Mouse (Mus musculus): Measurements from ENCODE around the gene Gucy2g. TPM values are rescaled to one million over a fixed set of nuclear protein-coding genes. Genes with fewer than 3 reads are reported as not detected.

The Gucy2g gene
- polyA plus RNA-seq, 1 experiment from 2014 or later: not detected

- ATAC-seq (ENCODE audit: low FRiP score): no peak
- no peaks in the 10 kb centered on the region for H3K27me3 ChIP-seq (ENCODE audit: control insufficient read depth, insufficient read depth, low read length)
- no peaks in the 10 kb centered on the region for H3K36me3 ChIP-seq (ENCODE audit: control insufficient read depth, insufficient read depth, low read length)
- H3K27ac ChIP-seq (ENCODE audit: low read depth, low read length): no peak overlapping the region
- 85% methylated on average over 3 of the region's 3 CpGs for WGBS
- no peak overlapping the region for H3K9ac ChIP-seq (ENCODE audit: low read length)
- H3K4me3 ChIP-seq (ENCODE audit: low read depth, low read length): no peak overlapping the region
- no peaks in the 10 kb centered on the region for H3K9me3 ChIP-seq (ENCODE audit: control insufficient read depth, low read length)
- peaks cover 2% of the 10 kb centered on the region; the same call in 1 of the 2 replicates for H3K4me1 ChIP-seq (ENCODE audit: control insufficient read depth, insufficient read depth, low read length)
- H3K4me2 ChIP-seq: no peak overlapping the region
- DNase-seq (ENCODE audit: low spot score, missing footprints): no peak
Observed at GRCm38 (mm10) chr19:55266786-55267185, 25.8 kb upstream of the Gucy2g start.

GRCm38 (mm10) chr19:55265269-55265668, 24.2 kb upstream of the Gucy2g start:
- 81% methylated on average over 3 of the region's 3 CpGs for WGBS
- Histone ChIP-seq H3K4me3 (ENCODE audit: low read depth, low read length) (no peak overlapping the region), H3K4me2 (no peak overlapping the region), H3K9me3 (ENCODE audit: control insufficient read depth, low read length) (no peaks in the 10 kb centered on the region), H3K4me1 (ENCODE audit: control insufficient read depth, insufficient read depth, low read length) (no peaks in the 10 kb centered on the region), H3K9ac (ENCODE audit: low read length) (no peak overlapping the region), H3K27ac (ENCODE audit: low read depth, low read length) (no peak overlapping the region), H3K36me3 (ENCODE audit: control insufficient read depth, insufficient read depth, low read length) (no peaks in the 10 kb centered on the region), H3K27me3 (ENCODE audit: control insufficient read depth, insufficient read depth, low read length) (no peaks in the 10 kb centered on the region)
- ATAC-seq (ENCODE audit: low FRiP score) (no peak), DNase-seq (ENCODE audit: low spot score, missing footprints) (no peak)

DNA sequence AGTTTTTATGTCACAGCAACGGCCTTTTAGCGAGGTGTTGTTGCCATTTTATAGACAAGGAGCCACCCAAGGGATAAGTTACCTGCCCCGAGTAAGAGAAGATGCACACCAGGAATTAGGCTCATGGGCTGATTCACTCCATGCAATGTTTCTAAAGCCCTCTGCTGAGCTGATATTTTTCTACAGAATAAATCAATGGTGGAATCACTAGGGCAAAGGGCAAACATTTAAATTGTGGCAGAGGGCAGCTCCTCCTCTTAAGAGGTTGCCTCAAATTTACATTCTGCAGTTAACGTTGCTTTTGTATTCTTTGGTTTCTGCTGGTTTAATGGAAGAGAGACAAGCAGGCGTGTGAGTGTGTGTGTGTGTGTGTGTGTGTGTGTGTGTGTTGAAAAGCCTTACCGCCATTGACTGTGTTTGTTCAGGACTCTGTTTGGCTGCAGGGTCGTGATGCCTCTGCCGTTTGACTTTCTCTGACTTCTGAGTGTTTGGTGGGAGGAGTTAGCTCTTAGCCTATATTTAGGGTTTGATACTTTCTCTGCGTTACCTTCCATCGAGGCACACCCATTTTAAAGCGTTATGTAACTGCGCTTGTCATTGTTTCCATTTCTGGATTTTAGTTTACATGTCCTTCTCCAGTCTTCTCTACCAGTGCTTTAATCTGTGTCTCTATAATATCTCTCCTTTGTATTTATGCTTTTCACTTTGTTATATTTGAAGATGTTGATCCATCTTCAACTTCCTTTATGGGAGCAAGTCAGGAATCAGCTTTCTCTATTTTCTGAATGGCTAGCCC, 19.6 kb upstream of the Gucy2g start:
- no peaks in the 10 kb centered on the region for H3K9me3 ChIP-seq (ENCODE audit: control insufficient read depth, low read length)
- no peak overlapping the region for H3K9ac ChIP-seq (ENCODE audit: low read length)
- H3K27me3 ChIP-seq (ENCODE audit: control insufficient read depth, insufficient read depth, low read length): no peaks in the 10 kb centered on the region
- no peak for ATAC-seq (ENCODE audit: low FRiP score)
- H3K36me3 ChIP-seq (ENCODE audit: control insufficient read depth, insufficient read depth, low read length): no peaks in the 10 kb centered on the region
- no peak overlapping the region for H3K4me3 ChIP-seq (ENCODE audit: low read depth, low read length)
- no peak overlapping the region for H3K27ac ChIP-seq (ENCODE audit: low read depth, low read length)
- WGBS: 78% methylated on average over 12 of the region's 12 CpGs
- no peak for DNase-seq (ENCODE audit: low spot score, missing footprints)
- H3K4me2 ChIP-seq: no peak overlapping the region
- no peaks in the 10 kb centered on the region for H3K4me1 ChIP-seq (ENCODE audit: control insufficient read depth, insufficient read depth, low read length)

DNA sequence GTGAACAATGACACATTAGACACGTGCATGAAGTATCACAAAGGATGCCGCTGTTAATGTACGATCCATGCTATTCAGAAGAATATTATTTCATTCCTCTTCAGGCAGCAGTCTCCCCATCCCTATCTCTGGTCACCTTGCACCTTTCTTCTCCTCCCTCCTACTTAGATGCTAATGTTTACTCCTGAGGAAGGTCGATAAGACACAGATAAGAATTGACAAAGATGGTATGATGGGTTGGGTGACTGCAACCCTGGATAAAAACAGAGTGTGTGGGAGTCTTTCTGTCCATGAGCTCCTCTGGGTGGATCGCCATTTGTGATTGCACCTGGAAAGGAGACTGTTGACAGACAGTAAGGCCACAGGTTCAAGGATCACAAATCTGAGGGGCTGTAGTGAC, 17.5 kb upstream of the Gucy2g start:
- no peaks in the 10 kb centered on the region for H3K36me3 ChIP-seq (ENCODE audit: control insufficient read depth, insufficient read depth, low read length)

DNA sequence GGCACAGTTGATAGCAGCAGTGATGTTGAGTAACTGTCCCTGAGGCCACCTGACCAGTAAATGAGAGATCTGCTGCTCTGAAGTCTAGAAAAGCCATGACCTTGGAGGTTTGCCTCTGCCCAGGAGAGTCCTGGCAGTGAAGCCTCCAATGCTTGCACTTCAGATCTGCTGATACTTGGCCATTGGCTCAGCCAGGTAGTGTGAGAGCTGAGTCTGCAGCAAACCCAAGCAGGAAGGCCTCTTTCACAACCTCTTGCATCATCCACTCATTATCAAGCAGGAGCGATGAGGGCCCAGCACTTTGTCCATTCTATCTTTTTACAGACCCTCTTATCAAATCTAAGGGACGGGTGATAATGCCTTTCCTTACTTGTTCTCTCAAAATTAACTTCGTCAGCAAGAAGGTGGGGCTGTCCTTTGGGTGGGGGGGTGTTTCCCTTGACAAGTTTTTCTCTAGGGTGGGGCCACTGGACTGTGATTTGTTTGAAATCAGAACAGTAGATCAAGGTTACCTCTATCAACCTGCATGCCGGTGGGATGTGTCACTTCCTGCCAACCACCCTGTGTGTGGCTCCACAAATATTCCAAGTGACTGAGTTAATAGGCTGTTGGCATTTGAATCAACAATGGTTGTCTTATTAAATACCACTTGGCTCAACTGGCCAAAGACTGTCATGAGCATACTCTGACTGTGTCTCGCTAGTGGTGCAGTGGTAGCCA, 16.8 kb upstream of the Gucy2g start:
- H3K9ac ChIP-seq (ENCODE audit: low read length): no peak overlapping the region
- H3K27me3 ChIP-seq (ENCODE audit: control insufficient read depth, insufficient read depth, low read length): no peaks in the 10 kb centered on the region
- no peaks in the 10 kb centered on the region for H3K36me3 ChIP-seq (ENCODE audit: control insufficient read depth, insufficient read depth, low read length)
- WGBS: 94% methylated on average over 5 of the region's 5 CpGs
- peaks cover 12% of the 10 kb centered on the region for H3K4me1 ChIP-seq (ENCODE audit: control insufficient read depth, insufficient read depth, low read length)
- no peak overlapping the region for H3K4me3 ChIP-seq (ENCODE audit: low read depth, low read length)
- no peak overlapping the region for H3K27ac ChIP-seq (ENCODE audit: low read depth, low read length)
- H3K9me3 ChIP-seq (ENCODE audit: control insufficient read depth, low read length): no peaks in the 10 kb centered on the region
- DNase-seq (ENCODE audit: low spot score, missing footprints) (no peak), ATAC-seq (ENCODE audit: low FRiP score) (no peak)
- H3K4me2 ChIP-seq: no peak overlapping the region

More for the DNA sequence above, 17.5 kb upstream of the Gucy2g start:
- WGBS: 88% methylated on average over 5 of the region's 5 CpGs
- Histone ChIP-seq H3K4me1 (ENCODE audit: control insufficient read depth, insufficient read depth, low read length) (peaks cover 8% of the 10 kb centered on the region), H3K9ac (ENCODE audit: low read length) (no peak overlapping the region), H3K27me3 (ENCODE audit: control insufficient read depth, insufficient read depth, low read length) (no peaks in the 10 kb centered on the region), H3K27ac (ENCODE audit: low read depth, low read length) (no peak overlapping the region), H3K4me3 (ENCODE audit: low read depth, low read length) (no peak overlapping the region), H3K4me2 (no peak overlapping the region), H3K9me3 (ENCODE audit: control insufficient read depth, low read length) (no peaks in the 10 kb centered on the region)
- ATAC-seq (ENCODE audit: low FRiP score) (no peak), DNase-seq (ENCODE audit: low spot score, missing footprints) (no peak)

GRCm38 (mm10) chr19:55256156-55256555, 15.1 kb upstream of the Gucy2g start:
- DNase-seq (ENCODE audit: low spot score, missing footprints): no peak
- Histone ChIP-seq H3K9ac (ENCODE audit: low read length) (no peak overlapping the region), H3K27ac (ENCODE audit: low read depth, low read length) (no peak overlapping the region), H3K4me3 (ENCODE audit: low read depth, low read length) (no peak overlapping the region), H3K36me3 (ENCODE audit: control insufficient read depth, insufficient read depth, low read length) (no peaks in the 10 kb centered on the region), H3K4me2 (no peak overlapping the region), H3K27me3 (ENCODE audit: control insufficient read depth, insufficient read depth, low read length) (no peaks in the 10 kb centered on the region; the same call in 1 of the 2 replicates), H3K4me1 (ENCODE audit: control insufficient read depth, insufficient read depth, low read length) (peaks cover 12% of the 10 kb centered on the region), H3K9me3 (ENCODE audit: control insufficient read depth, low read length) (no peaks in the 10 kb centered on the region)
- no peak for ATAC-seq (ENCODE audit: low FRiP score)
- 82% methylated on average over 9 of the region's 9 CpGs for WGBS

DNA sequence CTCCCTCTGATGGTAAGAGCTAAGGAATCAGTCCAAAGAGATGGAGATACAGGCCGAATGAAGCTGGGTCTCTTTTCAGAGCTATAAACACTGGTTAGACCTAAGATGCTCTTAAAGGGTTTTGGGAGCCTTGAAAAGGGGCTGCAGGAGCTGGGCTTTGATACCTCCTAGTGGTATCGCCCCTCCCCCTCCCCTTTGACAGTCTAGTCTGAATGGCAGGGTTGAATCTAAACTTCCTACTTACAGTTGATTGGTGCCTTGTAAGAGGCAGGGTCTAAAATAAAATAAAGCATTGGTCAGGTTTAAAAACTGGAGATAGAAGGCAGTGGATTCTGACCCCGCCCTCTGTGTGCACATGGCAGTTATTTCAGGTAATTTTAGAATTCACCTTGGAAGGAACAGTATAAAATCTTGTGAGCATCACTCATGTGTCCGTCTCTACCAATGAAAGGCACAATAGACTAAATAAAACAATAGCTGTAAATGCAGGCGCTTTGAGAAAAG, 13.5 kb upstream of the Gucy2g start:
- WGBS: 6% methylated on average over 5 of the region's 5 CpGs
- Histone ChIP-seq H3K4me2 (peak overlapping the region; percentile 96), H3K9me3 (ENCODE audit: control insufficient read depth, low read length) (no peaks in the 10 kb centered on the region), H3K27ac (ENCODE audit: low read depth, low read length) (no peak overlapping the region; the same call in 1 of the 2 replicates), H3K36me3 (ENCODE audit: control insufficient read depth, insufficient read depth, low read length) (no peaks in the 10 kb centered on the region), H3K4me3 (ENCODE audit: low read depth, low read length) (peak overlapping the region; percentile 52), H3K27me3 (ENCODE audit: control insufficient read depth, insufficient read depth, low read length) (no peaks in the 10 kb centered on the region; the same call in 1 of the 2 replicates), H3K9ac (ENCODE audit: low read length) (peak overlapping the region; percentile 64), H3K4me1 (ENCODE audit: control insufficient read depth, insufficient read depth, low read length) (peaks cover 12% of the 10 kb centered on the region)
- peak; percentile 93 for DNase-seq (ENCODE audit: low spot score, missing footprints)
- peak; percentile 25; the same call in 1 of the 2 replicates for ATAC-seq (ENCODE audit: low FRiP score)

GRCm38 (mm10) chr19:55253570-55254441, 12.8 kb upstream of the Gucy2g start:
- no peaks in the 10 kb centered on the region; the same call in 1 of the 2 replicates for H3K27me3 ChIP-seq (ENCODE audit: control insufficient read depth, insufficient read depth, low read length)
- H3K27ac ChIP-seq (ENCODE audit: low read depth, low read length): peak overlapping the region; percentile 9; the same call in 1 of the 2 replicates
- H3K4me1 ChIP-seq (ENCODE audit: control insufficient read depth, insufficient read depth, low read length): peaks cover 12% of the 10 kb centered on the region
- H3K36me3 ChIP-seq (ENCODE audit: control insufficient read depth, insufficient read depth, low read length): no peaks in the 10 kb centered on the region
- ATAC-seq (ENCODE audit: low FRiP score) (peak; percentile 84), DNase-seq (ENCODE audit: low spot score, missing footprints) (peak; percentile 95)
- under 1% methylated on average over 32 of the region's 32 CpGs for whole genome bisulfite sequencing
- peak overlapping the region; percentile 52 for H3K4me3 ChIP-seq (ENCODE audit: low read depth, low read length)
- no peaks in the 10 kb centered on the region for H3K9me3 ChIP-seq (ENCODE audit: control insufficient read depth, low read length)
- peak overlapping the region; percentile 96 for H3K4me2 ChIP-seq
- H3K9ac ChIP-seq (ENCODE audit: low read length): peak overlapping the region; percentile 64

Measured in midbrain, embryonic 11.5 days (tissue).